Mouse (Mus musculus): Measurements from ENCODE around the gene Gpc6.

DNA sequence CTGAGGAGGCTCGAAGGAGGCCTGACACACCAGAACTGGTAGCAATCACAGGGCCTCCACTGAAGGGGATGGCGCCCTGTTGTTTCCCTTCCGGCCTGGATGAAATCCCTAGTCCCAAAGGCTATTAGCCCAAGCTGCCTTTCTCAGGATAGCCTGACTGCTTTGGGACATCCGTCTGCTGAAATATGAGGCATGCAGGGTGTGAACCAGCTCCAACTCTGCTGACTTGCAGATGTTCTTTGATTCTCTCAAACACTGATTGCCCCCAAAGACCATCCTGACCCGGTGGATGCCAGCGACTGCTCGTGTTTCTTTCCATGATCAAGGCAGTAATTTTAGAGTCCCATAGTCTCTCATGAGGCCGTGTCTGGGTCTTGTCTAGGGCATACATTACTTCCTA, 991.5 kb downstream of the Gpc6 start:
- TF ChIP-seq POLR2A (IDR thresholded peaks at IDR 0.05; ENCODE audit: insufficient read depth, low read depth, low read length), result no peak
- no peak for TF ChIP-seq CTCF (IDR thresholded peaks at IDR 0.05; ENCODE audit: insufficient read depth, low read depth, low read length)

Measured in olfactory bulb, adult 2 months (tissue).